Comparison of ENCODE assay signal across 16 mouse cellular contexts in the genomic region with DNA sequence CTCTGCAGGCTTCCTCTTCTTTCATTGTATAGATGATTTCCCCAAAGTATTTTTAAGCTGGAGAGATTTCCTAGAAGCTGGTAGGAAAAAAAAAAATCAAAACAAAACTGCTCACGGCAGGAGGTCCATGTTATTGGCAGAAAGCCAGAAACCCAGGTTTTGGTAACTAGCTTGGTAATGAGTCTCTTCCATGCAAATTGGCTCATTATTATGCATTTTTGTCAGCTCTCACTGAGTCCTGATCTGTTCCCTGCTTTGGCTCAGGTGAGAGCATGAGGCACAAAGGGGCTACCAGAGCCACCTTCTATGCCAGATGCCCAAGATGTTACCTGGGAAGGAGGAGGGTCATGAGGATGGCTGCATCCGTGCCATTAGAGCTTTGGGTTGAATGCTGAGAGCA.
DNase-seq lines count a peak whose midpoint lies in the region; ATAC-seq and TF ChIP-seq lines count a peak whose summit lies in the region.
"Had no signal": no experiment of that assay in that cellular context is flagged by ENCODE, and none has a peak within 500 bp of the region (broad histone marks: within the 10 kb centered on the region; RNA-seq: fewer than 3 reads in every experiment).

No protein-coding gene starts in this region.

- H3K9ac ChIP-seq in forebrain, embryonic 14.5 days (ENCODE audit: low read length), result no peak overlapping the region
- no peak overlapping the region for H3K9ac ChIP-seq in midbrain, embryonic 16.5 days (ENCODE audit: low read depth, low read length)
- H3K9ac ChIP-seq in lung, postnatal 0 days (replicated peaks; ENCODE audit: low read depth), result no peak overlapping the region
- H3K9ac ChIP-seq: embryonic facial prominence, embryonic 12.5 days; limb, embryonic 12.5 days had no signal

- H3K4me3 ChIP-seq in forebrain, embryonic 14.5 days (ENCODE audit: low read depth, low read length), result no peak overlapping the region
- H3K4me3 ChIP-seq in midbrain, embryonic 16.5 days (ENCODE audit: low read depth, low read length), result no peak overlapping the region
- no peak overlapping the region for H3K4me3 ChIP-seq in lung, postnatal 0 days (ENCODE audit: low read depth, low read length)
- H3K4me3 ChIP-seq: embryonic facial prominence, embryonic 12.5 days; layer of hippocampus, adult 2 months; limb, embryonic 12.5 days had no signal

- no peaks in the 10 kb centered on the region for H3K27me3 ChIP-seq in forebrain, embryonic 14.5 days (replicated peaks; ENCODE audit: control insufficient read depth, insufficient read depth, low read length)
- H3K27me3 ChIP-seq in midbrain, embryonic 16.5 days (ENCODE audit: control insufficient read depth, insufficient read depth, low read depth, low read length), result no peaks in the 10 kb centered on the region
- no peaks in the 10 kb centered on the region for H3K27me3 ChIP-seq in lung, postnatal 0 days (replicated peaks; ENCODE audit: insufficient read depth, low read length)
- H3K27me3 ChIP-seq: embryonic facial prominence, embryonic 12.5 days; limb, embryonic 12.5 days had no signal

- no peak overlapping the region for H3K4me2 ChIP-seq in forebrain, embryonic 14.5 days (ENCODE audit: low read length)
- H3K4me2 ChIP-seq in midbrain, embryonic 16.5 days (ENCODE audit: low read length), result no peak overlapping the region
- H3K4me2 ChIP-seq in lung, postnatal 0 days (replicated peaks; ENCODE audit: low read depth, low read length), result no peak overlapping the region
- H3K4me2 ChIP-seq: embryonic facial prominence, embryonic 12.5 days; limb, embryonic 12.5 days had no signal

- WGBS in forebrain, embryonic 14.5 days, result 7% methylated on average over 2 of the region's 2 CpGs
- WGBS in midbrain, embryonic 16.5 days, result 42% methylated on average over 2 of the region's 2 CpGs
- 47% methylated on average over 2 of the region's 2 CpGs for WGBS in lung, postnatal 0 days

- TF ChIP-seq CTCF in lung, postnatal 0 days (IDR thresholded peaks at IDR 0.05), result no peak

- H3K9me3 ChIP-seq in forebrain, embryonic 14.5 days (replicated peaks; ENCODE audit: control insufficient read depth, low read length), result no peaks in the 10 kb centered on the region
- no peaks in the 10 kb centered on the region for H3K9me3 ChIP-seq in midbrain, embryonic 16.5 days (replicated peaks; ENCODE audit: control insufficient read depth, low read length, poor library complexity, severe bottlenecking)
- H3K9me3 ChIP-seq in lung, postnatal 0 days (ENCODE audit: low read length), result no peaks in the 10 kb centered on the region
- H3K9me3 ChIP-seq: embryonic facial prominence, embryonic 12.5 days; limb, embryonic 12.5 days had no signal

- no peak for TF ChIP-seq EP300 in lung, postnatal 0 days (IDR thresholded peaks at IDR 0.05)

- ATAC-seq in forebrain, embryonic 14.5 days, result peak; percentile 92
- ATAC-seq in midbrain, embryonic 16.5 days, result peak; percentile 85
- no peak for ATAC-seq in lung, postnatal 0 days

- H3K27ac ChIP-seq in forebrain, embryonic 14.5 days (ENCODE audit: low read depth, low read length), result peak overlapping the region; percentile 69; the same call in 1 of the 2 replicates
- H3K27ac ChIP-seq in midbrain, embryonic 16.5 days (ENCODE audit: low read length), result 0 out of 2 replicates have a peak overlapping the region, but pooled peaks have one; percentile 39
- no peak overlapping the region for H3K27ac ChIP-seq in lung, postnatal 0 days (ENCODE audit: low read length)
- H3K27ac ChIP-seq: embryonic facial prominence, embryonic 12.5 days; layer of hippocampus, adult 2 months; limb, embryonic 12.5 days had no signal

- DNase-seq in kidney, adult 9 months, result peak; percentile 56
- DNase-seq in kidney, adult 11 months, result no peak
- DNase-seq in ZHBTc4 (ENCODE audit: low read depth, low spot score), result peak; percentile 18
- peak; percentile 89 for DNase-seq in forebrain, embryonic 14.5 days (ENCODE audit: low spot score)
- no peak for DNase-seq in frontal cortex, postnatal 36 days (ENCODE audit: low spot score in 2 of 2)
- DNase-seq in lung, postnatal 0 days (ENCODE audit: low spot score), result no peak
- DNase-seq: adrenal gland, postnatal 25 days; cerebellum, adult 2 months; heart, adult 11 months; heart, postnatal 36 days; lung, adult 2 months; spleen, adult 18-20 months had no signal

- H3K4me1 ChIP-seq in forebrain, embryonic 14.5 days (ENCODE audit: control insufficient read depth, insufficient read depth, low read length), result peaks cover 12% of the 10 kb centered on the region
- peaks cover 4% of the 10 kb centered on the region for H3K4me1 ChIP-seq in midbrain, embryonic 16.5 days (ENCODE audit: control insufficient read depth, insufficient read depth, low read length)
- H3K4me1 ChIP-seq in lung, postnatal 0 days (ENCODE audit: insufficient read depth, low read depth, low read length), result no peaks in the 10 kb centered on the region
- H3K4me1 ChIP-seq: embryonic facial prominence, embryonic 12.5 days; limb, embryonic 12.5 days had no signal

- no peaks in the 10 kb centered on the region for H3K36me3 ChIP-seq in forebrain, embryonic 14.5 days (ENCODE audit: control insufficient read depth, insufficient read depth, low read length)
- H3K36me3 ChIP-seq in midbrain, embryonic 16.5 days (ENCODE audit: control insufficient read depth, insufficient read depth, low read length), result no peaks in the 10 kb centered on the region
- no peaks in the 10 kb centered on the region for H3K36me3 ChIP-seq in lung, postnatal 0 days (ENCODE audit: insufficient read depth, low read length)
- H3K36me3 ChIP-seq: embryonic facial prominence, embryonic 12.5 days; limb, embryonic 12.5 days had no signal

Comparison
In these comparisons a context has a peak if more than half of its experiments do, and no peak if none do; other contexts are left out.
1. DNase-seq: peak in kidney, adult 9 months (single experiment), ZHBTc4 (single experiment) and forebrain, embryonic 14.5 days (single experiment); none in kidney, adult 11 months (single experiment), frontal cortex, postnatal 36 days (0 of 2) and lung, postnatal 0 days (single experiment).